Mouse (Mus musculus) lung, adult 2 months (tissue): ENCODE data around the gene Anks1.

Experiments
- CTCF ChIP-seq: fragments of 200-500 bp; IDR thresholded peaks from 2 replicates; pipeline ENCODE4 v1.5.1; 2011; ENCODE audit warnings: mild to moderate bottlenecking, low read length, control low read depth; ENCODE audit not compliant: insufficient read depth
- POLR2A ChIP-seq: fragments of 200-500 bp; IDR thresholded peaks from 2 replicates; pipeline ENCODE4 v1.6.1; 2011; ENCODE audit warnings: low read depth, mild to moderate bottlenecking, control low read depth, low read length, borderline replicate concordance; ENCODE audit errors: extremely low read depth

DNA sequence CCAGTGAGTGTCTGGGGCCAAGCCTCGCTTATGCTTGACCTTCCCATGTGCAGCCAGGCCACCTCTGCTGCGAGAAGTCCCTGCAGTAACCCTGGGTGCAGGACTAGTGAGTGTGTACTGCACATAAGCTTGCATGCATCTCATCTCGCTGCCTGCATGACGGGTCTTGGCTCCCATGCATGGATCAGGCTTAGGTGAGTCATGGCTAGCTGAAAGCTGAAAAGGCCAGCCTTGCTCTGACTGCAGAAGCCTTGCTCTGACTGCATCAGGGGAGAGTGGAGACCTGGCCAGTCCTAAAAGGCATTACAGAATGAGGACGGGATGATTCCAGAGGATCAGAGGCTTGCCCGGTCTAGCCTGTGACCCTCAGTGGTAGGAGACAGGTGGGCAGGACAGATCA, 118.1 kb downstream of the Anks1 start:
- TF ChIP-seq CTCF (no peak), POLR2A (no peak)
